Mouse (Mus musculus) liver, embryonic 16.5 days (tissue): ENCODE data around the gene Fam57b. TPM values are rescaled to one million over a fixed set of nuclear protein-coding genes. Genes with fewer than 3 reads are reported as not detected.
A peak's percentile ranks its signal among the peaks of the same experiment; 100 is the strongest.

Experiments used
- ATAC-seq: fragments of 200-750 bp; cut with Nextera tagmentation; 2 replicates; pipeline ENCODE4 v1.8.0; 2017; ENCODE audit warnings: low read depth, mild to moderate bottlenecking, moderate number of reproducible peaks, moderate library complexity
- H3K27ac ChIP-seq: fragments of 300-500 bp; sonication (generic); 2 replicates; pipeline ENCODE4 v1.5.1; 2014; ENCODE audit warnings: mild to moderate bottlenecking, low read length
- H3K27me3 ChIP-seq: fragments of 300-500 bp; sonication (generic); 2 replicates; pipeline ENCODE4 v1.6.1; 2014; ENCODE audit warnings: low read depth, low read length, mixed read lengths; ENCODE audit not compliant: control insufficient read depth, insufficient read depth
- H3K36me3 ChIP-seq: fragments of 300-500 bp; sonication (generic); 2 replicates; pipeline ENCODE4 v1.6.1; 2014; ENCODE audit warnings: mild to moderate bottlenecking; ENCODE audit not compliant: control insufficient read depth, insufficient read depth
- H3K4me1 ChIP-seq: fragments of 300-500 bp; sonication (generic); 2 replicates; pipeline ENCODE4 v1.6.1; 2014; ENCODE audit warnings: low read depth, low read length, mixed read lengths; ENCODE audit not compliant: control insufficient read depth
- H3K4me2 ChIP-seq: fragments of 300-500 bp; sonication (generic); 2 replicates; pipeline ENCODE4 v1.6.1; 2014; ENCODE audit warnings: low read depth, low read length, mixed read lengths
- H3K4me3 ChIP-seq: fragments of 300-500 bp; sonication (generic); 2 replicates; pipeline ENCODE4 v1.5.1; 2014; ENCODE audit warnings: low read depth, mild to moderate bottlenecking, low read length
- H3K9ac ChIP-seq: fragments of 300-500 bp; sonication (generic); 2 replicates; pipeline ENCODE4 v1.6.1; 2014; ENCODE audit warnings: low read depth, low read length
- H3K9me3 ChIP-seq: fragments of 300-500 bp; sonication (generic); replicated peaks from 2 replicates; pipeline ENCODE4 v1.6.1; 2016; ENCODE audit warnings: low read length; ENCODE audit not compliant: control insufficient read depth
- WGBS: fragments of 180-500 bp; shearing (Covaris S2); extraction: QIAGEN DNeasy Blood & Tissue Kit; methylation state at CpG from one replicate; pipeline ENCODE4 v1.1.7; 2014; ENCODE audit not compliant: insufficient replicate concordance; 5-methylcytosine and 5-hydroxymethylcytosine counted together
- polyA plus RNA-seq: library from polyadenylated mRNA; unstranded; fragments of >200 nt; fragmentation: Nextera tagmentation; extraction: Ambion mirVana; gene quantifications from 2 replicates; pipeline ENCODE4 v1.2.1, GENCODE M21; 2015

The Fam57b gene
- polyA plus RNA-seq, 1 experiment from 2014 or later: not detected

GRCm38 (mm10) chr7:126760956-126761355 lies 36.5 kb upstream of the Fam57b start:
- Histone ChIP-seq H3K9ac (no peak overlapping the region), H3K9me3 (no peaks in the 10 kb centered on the region), H3K27me3 (no peaks in the 10 kb centered on the region), H3K4me1 (peaks cover 39% of the 10 kb centered on the region), H3K4me2 (peak overlapping the region; percentile 87), H3K36me3 (0 out of 2 replicates have a peak, but pooled peaks cover 4% of the 10 kb centered on the region), H3K4me3 (no peak overlapping the region), H3K27ac (peak overlapping the region; percentile 87)
- no peak for ATAC-seq
- 44% methylated on average over 4 of the region's 4 CpGs for WGBS

DNA sequence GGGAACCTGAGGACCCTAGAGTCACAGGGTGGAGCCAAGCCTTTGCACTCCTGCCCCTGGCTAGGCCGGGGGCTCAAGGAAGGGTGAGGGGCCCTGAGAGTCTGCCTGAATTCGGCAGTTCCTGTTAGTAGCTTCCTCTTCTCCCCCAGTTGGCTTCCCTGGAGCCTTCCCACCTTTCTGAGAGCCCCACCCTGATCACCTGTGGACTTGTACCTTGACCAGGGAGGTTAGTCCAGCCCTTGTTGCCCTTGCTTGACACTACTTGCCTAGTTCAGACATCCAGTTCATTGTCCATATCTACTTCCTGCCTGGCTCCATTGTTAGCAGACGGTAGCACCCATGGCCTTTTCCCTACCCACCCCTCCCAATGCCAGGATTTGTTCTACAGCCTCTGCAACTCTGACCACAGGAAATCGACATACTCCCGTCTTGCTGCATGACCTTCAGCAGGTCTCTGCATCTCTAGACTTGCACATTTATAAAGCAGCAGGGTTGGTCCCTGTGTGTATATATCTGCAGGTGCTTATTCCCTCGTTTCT lies 35.9 kb upstream of the Fam57b start:
- Histone ChIP-seq H3K9me3 (no peaks in the 10 kb centered on the region), H3K4me1 (peaks cover 42% of the 10 kb centered on the region), H3K4me2 (peak overlapping the region; percentile 9; the same call in 1 of the 2 replicates), H3K27ac (peak overlapping the region; percentile 87; the same call in 1 of the 2 replicates), H3K9ac (no peak overlapping the region), H3K36me3 (0 out of 2 replicates have a peak, but pooled peaks cover 4% of the 10 kb centered on the region), H3K4me3 (no peak overlapping the region), H3K27me3 (no peaks in the 10 kb centered on the region)
- no peak for ATAC-seq
- 29% methylated on average over 6 of the region's 6 CpGs for WGBS

DNA sequence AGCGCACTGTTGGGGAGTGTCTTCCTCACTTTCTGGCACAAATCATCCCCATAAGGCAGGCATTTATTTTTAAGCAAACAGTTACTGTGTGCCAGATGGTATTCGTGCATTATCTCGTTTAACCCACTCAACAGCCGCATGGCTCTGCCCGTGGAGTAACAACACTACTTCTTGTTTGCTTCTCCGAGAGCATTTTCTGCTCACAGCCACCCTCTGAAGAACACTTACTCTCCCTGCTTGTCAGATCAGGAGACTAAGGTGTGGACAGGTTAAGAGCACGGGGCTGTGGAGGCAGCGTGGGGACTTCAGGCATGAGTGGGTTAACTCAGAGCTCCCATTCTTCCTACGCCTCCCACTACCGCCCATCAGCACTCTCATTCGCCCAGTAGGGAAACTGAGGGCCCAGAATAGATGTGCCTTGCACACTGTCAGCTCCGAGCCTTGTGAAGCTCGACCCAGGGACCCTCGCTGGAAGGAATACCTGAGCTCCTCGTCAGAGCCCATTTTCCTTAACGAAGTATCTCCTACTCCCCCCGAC lies 34.9 kb upstream of the Fam57b start:
- Histone ChIP-seq H3K4me2 (no peak overlapping the region), H3K9ac (no peak overlapping the region), H3K9me3 (no peaks in the 10 kb centered on the region), H3K36me3 (0 out of 2 replicates have a peak, but pooled peaks cover 4% of the 10 kb centered on the region), H3K27ac (no peak overlapping the region), H3K4me3 (no peak overlapping the region), H3K4me1 (peaks cover 42% of the 10 kb centered on the region), H3K27me3 (no peaks in the 10 kb centered on the region)
- ATAC-seq: no peak
- WGBS: 54% methylated on average over 17 of the region's 17 CpGs

GRCm38 (mm10) chr7:126765540-126765939 lies 31.9 kb upstream of the Fam57b start:
- no peaks in the 10 kb centered on the region for H3K9me3 ChIP-seq
- H3K27me3 ChIP-seq: no peaks in the 10 kb centered on the region
- H3K36me3 ChIP-seq: peaks cover 8% of the 10 kb centered on the region; the same call in 1 of the 2 replicates
- 60% methylated on average over 9 of the region's 9 CpGs for WGBS
- H3K4me3 ChIP-seq: no peak overlapping the region
- H3K4me2 ChIP-seq: no peak overlapping the region
- no peak overlapping the region for H3K27ac ChIP-seq
- 0 out of 2 replicates have a peak, but pooled peaks have one; percentile 11 for ATAC-seq
- H3K4me1 ChIP-seq: peaks cover 30% of the 10 kb centered on the region
- H3K9ac ChIP-seq: no peak overlapping the region

GRCm38 (mm10) chr7:126766201-126766600 lies 31.3 kb upstream of the Fam57b start, which contains the start of gene Gdpd3:
Gdpd3 (plus strand) TSS chr7:126766334.
- H3K27me3 ChIP-seq: no peaks in the 10 kb centered on the region
- 0 out of 2 replicates have a peak, but pooled peaks have one; percentile 28 for ATAC-seq
- no peaks in the 10 kb centered on the region for H3K9me3 ChIP-seq
- no peak within 1 kb of the TSS for H3K27ac ChIP-seq
- H3K4me2 ChIP-seq: no peak within 1 kb of the TSS
- H3K4me3 ChIP-seq: no peak within 1 kb of the TSS
- H3K4me1 ChIP-seq: peaks cover 24% of the 10 kb centered on the region
- peaks cover 8% of the 10 kb centered on the region; the same call in 1 of the 2 replicates for H3K36me3 ChIP-seq
- no peak within 1 kb of the TSS for H3K9ac ChIP-seq
- 78% methylated on average over 16 of the region's 16 CpGs for WGBS

DNA sequence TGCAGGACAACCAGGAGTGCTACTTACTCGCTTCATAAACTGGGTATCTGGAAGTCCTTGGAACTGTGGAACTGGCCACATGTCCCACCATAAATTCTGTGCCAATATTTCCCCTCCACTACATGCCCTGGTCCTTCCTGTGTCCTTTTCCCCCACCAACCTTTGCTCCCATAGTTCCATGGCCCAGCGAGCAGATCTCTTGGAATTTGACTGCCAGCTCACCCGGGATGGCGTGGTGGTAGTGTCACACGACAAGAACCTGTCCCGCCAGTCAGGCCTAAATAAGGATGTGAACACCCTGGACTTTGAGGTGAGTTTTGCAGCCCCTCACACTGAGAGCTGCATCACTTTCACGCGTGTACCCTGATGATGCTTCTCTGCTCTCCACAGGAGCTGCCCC lies 30.5 kb upstream of the Fam57b start:
- no peak overlapping the region for H3K9ac ChIP-seq
- H3K4me1 ChIP-seq: peaks cover 16% of the 10 kb centered on the region
- H3K27ac ChIP-seq: no peak overlapping the region
- no peak for ATAC-seq
- 82% methylated on average over 8 of the region's 8 CpGs for WGBS
- no peaks in the 10 kb centered on the region for H3K27me3 ChIP-seq
- H3K4me3 ChIP-seq: no peak overlapping the region
- H3K4me2 ChIP-seq: no peak overlapping the region
- no peaks in the 10 kb centered on the region for H3K9me3 ChIP-seq
- H3K36me3 ChIP-seq: peaks cover 8% of the 10 kb centered on the region; the same call in 1 of the 2 replicates

- Histone ChIP-seq H3K36me3 (peaks cover 3% of the 10 kb centered on the region; the same call in 1 of the 2 replicates), H3K4me3 (no peak overlapping the region), H3K9me3 (no peaks in the 10 kb centered on the region), H3K4me2 (no peak overlapping the region), H3K9ac (no peak overlapping the region), H3K4me1 (peaks cover 18% of the 10 kb centered on the region), H3K27ac (no peak overlapping the region), H3K27me3 (no peaks in the 10 kb centered on the region)
- 57% methylated on average over 12 of the region's 12 CpGs for WGBS
- no peak for ATAC-seq
Measured at GRCm38 (mm10) chr7:126770784-126771183, 26.7 kb upstream of the Fam57b start.

DNA sequence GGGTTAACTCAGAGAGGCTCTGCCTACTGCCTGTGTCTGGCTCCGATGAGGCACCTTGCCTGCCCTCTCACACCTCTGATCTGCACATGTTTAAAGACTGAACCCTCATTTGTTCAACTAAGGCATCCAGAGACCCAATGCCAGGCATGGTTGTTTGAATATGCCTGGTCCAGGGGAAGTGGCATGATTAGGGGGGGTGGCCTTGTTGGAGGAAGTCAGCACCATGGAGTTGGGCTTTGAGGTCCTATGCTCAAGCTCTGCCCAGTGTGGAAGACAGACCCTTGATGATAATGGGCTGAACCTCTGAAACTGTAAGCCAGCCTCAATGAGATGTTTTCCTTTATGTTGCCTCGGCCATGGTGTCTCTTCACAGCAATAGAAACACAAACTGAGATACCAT lies 24.1 kb upstream of the Fam57b start:
- H3K4me3 ChIP-seq: no peak overlapping the region
- H3K9me3 ChIP-seq: no peaks in the 10 kb centered on the region
- no peak for ATAC-seq
- peaks cover 29% of the 10 kb centered on the region for H3K4me1 ChIP-seq
- no peaks in the 10 kb centered on the region for H3K27me3 ChIP-seq
- H3K27ac ChIP-seq: no peak overlapping the region
- WGBS: 67% methylated on average over 2 of the region's 2 CpGs
- H3K36me3 ChIP-seq: peaks cover 7% of the 10 kb centered on the region
- H3K9ac ChIP-seq: no peak overlapping the region
- H3K4me2 ChIP-seq: no peak overlapping the region

DNA sequence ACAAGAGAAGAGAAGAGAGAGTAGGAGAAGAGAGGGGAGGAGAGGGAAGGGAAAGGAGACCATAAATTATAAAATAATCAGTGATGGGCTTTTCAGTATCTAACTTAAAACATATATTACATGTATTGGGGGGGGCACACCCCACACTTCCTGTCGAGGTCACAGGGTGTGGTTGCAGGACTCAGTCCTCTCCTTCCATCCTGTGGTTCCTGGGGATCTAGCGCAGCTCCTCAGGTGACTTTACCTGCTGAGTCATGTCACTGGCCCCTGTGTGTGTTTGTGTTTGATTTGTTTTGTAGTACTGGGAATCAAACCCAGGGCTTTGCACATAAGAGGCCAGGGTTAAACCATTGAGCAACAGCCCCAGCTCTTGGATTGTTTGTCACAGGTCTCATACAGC lies 23.0 kb upstream of the Fam57b start:
- Histone ChIP-seq H3K4me3 (no peak overlapping the region), H3K9ac (0 out of 2 replicates have a peak overlapping the region, but pooled peaks have one; percentile 5), H3K4me1 (peaks cover 29% of the 10 kb centered on the region), H3K27me3 (no peaks in the 10 kb centered on the region), H3K36me3 (peaks cover 11% of the 10 kb centered on the region), H3K9me3 (no peaks in the 10 kb centered on the region), H3K4me2 (no peak overlapping the region), H3K27ac (0 out of 2 replicates have a peak overlapping the region, but pooled peaks have one; percentile 22)
- no peak for ATAC-seq
- 30% methylated on average over 2 of the region's 2 CpGs for WGBS
